Mouse (Mus musculus) hindbrain, embryonic 13.5 days (tissue): ENCODE results near the gene Fuom. TPM values are rescaled to one million over a fixed set of nuclear protein-coding genes. Genes with fewer than 3 reads are reported as not detected.

Experiments used
- ATAC-seq: fragments of 200-750 bp; cut with Nextera tagmentation; 2 replicates; pipeline ENCODE4 v1.8.0; 2017; ENCODE audit warnings: moderate TSS enrichment; ENCODE audit not compliant: low FRiP score
- H3K27ac ChIP-seq: fragments of 300-500 bp; sonication (generic); 2 replicates; pipeline ENCODE4 v1.5.1; 2015; ENCODE audit warnings: inconsistent platforms, mild to moderate bottlenecking, moderate library complexity
- H3K27me3 ChIP-seq: fragments of 300-500 bp; sonication (generic); 2 replicates; pipeline ENCODE4 v1.6.1; 2015; ENCODE audit warnings: mild to moderate bottlenecking, inconsistent platforms
- H3K36me3 ChIP-seq: fragments of 300-500 bp; sonication (generic); 2 replicates; pipeline ENCODE4 v1.6.1; 2015; ENCODE audit warnings: mild to moderate bottlenecking, inconsistent platforms
- H3K4me1 ChIP-seq: fragments of 300-500 bp; sonication (generic); replicated peaks from 2 replicates; pipeline ENCODE4 v1.6.1; 2015; ENCODE audit warnings: inconsistent platforms
- H3K4me2 ChIP-seq: fragments of 300-500 bp; sonication (generic); 2 replicates; pipeline ENCODE4 v1.6.1; 2015; ENCODE audit warnings: inconsistent platforms, mild to moderate bottlenecking, moderate library complexity
- H3K4me3 ChIP-seq: fragments of 300-500 bp; sonication (generic); 2 replicates; pipeline ENCODE4 v1.5.1; 2015; ENCODE audit warnings: mild to moderate bottlenecking, inconsistent platforms
- H3K9ac ChIP-seq: fragments of 300-500 bp; sonication (generic); 2 replicates; pipeline ENCODE4 v1.6.1; 2015; ENCODE audit warnings: mild to moderate bottlenecking, inconsistent platforms
- H3K9me3 ChIP-seq: fragments of 300-500 bp; sonication (generic); 2 replicates; pipeline ENCODE4 v1.6.1; 2016; ENCODE audit warnings: inconsistent platforms
- WGBS: fragments of 180-500 bp; shearing (Covaris S2); methylation state at CpG from one replicate; pipeline ENCODE4 v1.1.7; 2015; 5-methylcytosine and 5-hydroxymethylcytosine counted together
- polyA plus RNA-seq: library from polyadenylated mRNA; unstranded; fragments of >200 nt; fragmentation: Nextera tagmentation; extraction: Ambion mirVana; gene quantifications from 2 replicates; pipeline ENCODE4 v1.2.1, GENCODE M21; 2015

The Fuom gene
- polyA plus RNA-seq, 1 experiment from 2014 or later: 27.9 TPM

DNA sequence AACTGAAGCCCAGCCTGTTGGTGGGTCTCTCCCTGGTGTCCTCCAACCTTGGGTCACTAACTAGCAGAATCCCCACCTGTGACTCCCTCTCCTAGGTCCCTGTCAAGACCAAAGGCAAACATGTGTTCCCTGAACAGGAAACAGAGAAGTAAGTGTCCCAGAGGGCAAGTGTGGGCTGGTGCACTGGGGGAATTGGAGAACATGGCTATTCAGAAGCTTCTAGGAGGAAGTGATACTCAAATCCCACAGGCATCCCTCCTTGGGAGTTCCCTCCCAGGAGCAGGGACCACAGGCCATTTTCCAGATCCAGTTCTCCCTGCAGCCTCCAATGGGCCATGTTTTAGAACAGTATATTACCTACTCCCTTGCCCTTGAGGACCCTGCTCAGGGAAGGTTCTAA lies 6.2 kb downstream of the Fuom start:
- no peaks in the 10 kb centered on the region; the same call in 1 of the 2 replicates for H3K27me3 ChIP-seq
- ATAC-seq: no peak
- H3K4me2 ChIP-seq: no peak overlapping the region
- H3K36me3 ChIP-seq: peaks cover 5% of the 10 kb centered on the region
- no peak overlapping the region for H3K27ac ChIP-seq
- H3K4me3 ChIP-seq: no peak overlapping the region
- H3K9ac ChIP-seq: no peak overlapping the region
- H3K4me1 ChIP-seq: peaks cover under 1% of the 10 kb centered on the region; the same call in 1 of the 2 replicates
- no peaks in the 10 kb centered on the region; the same call in 1 of the 2 replicates for H3K9me3 ChIP-seq

DNA sequence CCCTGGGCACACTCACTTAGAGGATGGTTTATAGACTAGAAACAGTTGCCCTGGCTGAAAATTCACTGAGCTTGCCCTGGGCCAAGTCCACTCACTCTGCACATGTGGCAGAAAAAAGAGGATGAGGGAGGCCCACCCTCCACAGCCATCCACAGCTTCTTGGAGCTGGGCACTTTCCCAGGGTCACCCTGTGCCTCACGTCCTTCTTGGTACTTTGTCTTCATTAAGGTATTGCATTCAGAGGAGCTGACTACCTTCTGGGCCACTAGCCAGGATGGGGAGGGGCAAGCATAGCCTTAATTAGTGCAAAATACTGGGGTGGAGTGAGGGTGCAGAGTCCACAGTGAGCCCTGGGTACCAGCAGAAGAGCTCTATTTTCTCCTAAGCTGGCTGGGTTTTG lies 6.7 kb downstream of the Fuom start:
- H3K4me2 ChIP-seq: no peak overlapping the region
- no peaks in the 10 kb centered on the region; the same call in 1 of the 2 replicates for H3K9me3 ChIP-seq
- WGBS: 53% methylated on average over 1 of the region's 1 CpGs
- 0 out of 2 replicates have a peak, but pooled peaks have one; percentile 24 for ATAC-seq
- H3K4me3 ChIP-seq: no peak overlapping the region
- H3K27me3 ChIP-seq: no peaks in the 10 kb centered on the region
- H3K9ac ChIP-seq: no peak overlapping the region
- H3K27ac ChIP-seq: no peak overlapping the region
- H3K4me1 ChIP-seq: no peaks in the 10 kb centered on the region
- H3K36me3 ChIP-seq: peaks cover 5% of the 10 kb centered on the region

DNA sequence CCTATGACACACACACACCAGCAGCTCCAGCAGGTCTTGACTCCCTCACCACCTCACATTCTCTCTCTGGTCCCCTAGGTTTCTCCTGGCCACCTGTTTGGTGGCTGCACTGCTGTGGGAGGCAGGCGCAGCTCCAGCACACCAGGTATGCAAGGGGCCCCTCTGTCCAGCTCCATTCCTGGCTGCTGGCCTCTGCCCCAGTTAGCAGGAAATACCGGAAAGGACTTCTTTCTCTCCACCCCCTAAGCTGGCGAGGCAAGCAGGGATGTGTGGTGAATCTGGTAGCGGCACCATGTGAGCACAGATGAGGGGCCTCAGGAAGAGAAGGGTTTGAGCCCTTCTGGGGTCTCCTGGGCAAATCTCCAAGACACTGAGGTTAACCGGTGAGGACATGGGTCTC lies 7.3 kb downstream of the Fuom start:
- ATAC-seq: no peak
- H3K27me3 ChIP-seq: no peaks in the 10 kb centered on the region
- H3K27ac ChIP-seq: no peak overlapping the region
- H3K4me1 ChIP-seq: no peaks in the 10 kb centered on the region
- 75% methylated on average over 5 of the region's 5 CpGs for WGBS
- no peak overlapping the region for H3K4me3 ChIP-seq
- H3K9me3 ChIP-seq: no peaks in the 10 kb centered on the region; the same call in 1 of the 2 replicates
- H3K4me2 ChIP-seq: no peak overlapping the region
- H3K9ac ChIP-seq: no peak overlapping the region
- peaks cover 5% of the 10 kb centered on the region for H3K36me3 ChIP-seq

DNA sequence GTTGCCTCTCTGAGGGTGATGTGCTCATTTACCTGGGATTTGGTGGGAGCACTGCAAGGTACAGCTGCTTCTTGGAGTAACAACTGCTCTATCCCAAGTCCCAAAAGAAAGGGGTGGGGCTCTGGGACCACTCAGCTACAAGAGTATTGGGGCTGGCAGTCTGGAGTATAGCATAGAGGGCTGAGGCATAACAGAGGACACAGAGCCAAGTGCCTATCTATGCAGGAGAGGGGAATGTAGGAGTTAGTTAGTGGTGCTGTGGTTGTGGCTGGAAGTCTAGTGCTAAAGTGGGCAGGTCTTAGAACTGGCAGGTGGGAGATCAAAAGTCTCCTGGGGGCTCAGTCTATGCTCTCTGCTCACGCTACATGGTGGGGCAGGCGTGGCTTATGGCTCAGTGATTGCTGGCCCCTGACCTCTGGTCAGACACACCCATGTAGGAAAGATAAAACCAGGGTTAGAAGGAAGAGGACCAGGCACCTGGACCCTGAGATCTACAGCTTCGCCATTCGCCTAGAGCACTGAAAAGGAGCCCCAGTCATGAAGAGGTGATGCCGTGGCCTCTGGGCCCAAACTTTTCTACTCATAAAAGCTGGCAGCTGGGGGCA lies 9.2 kb downstream of the Fuom start, which contains the start of gene Prap1:
Prap1 (plus strand) TSS at position 472 of the 605 bp plus-strand sequence.
- no peak within 1 kb of the TSS for H3K4me2 ChIP-seq
- no peaks in the 10 kb centered on the region for H3K27me3 ChIP-seq
- no peak within 1 kb of the TSS for H3K4me3 ChIP-seq
- H3K4me1 ChIP-seq: no peaks in the 10 kb centered on the region
- peaks cover 4% of the 10 kb centered on the region for H3K36me3 ChIP-seq
- H3K27ac ChIP-seq: no peak within 1 kb of the TSS
- no peaks in the 10 kb centered on the region; the same call in 1 of the 2 replicates for H3K9me3 ChIP-seq
- H3K9ac ChIP-seq: no peak within 1 kb of the TSS
- ATAC-seq: no peak
- WGBS: 81% methylated on average over 5 of the region's 5 CpGs

DNA sequence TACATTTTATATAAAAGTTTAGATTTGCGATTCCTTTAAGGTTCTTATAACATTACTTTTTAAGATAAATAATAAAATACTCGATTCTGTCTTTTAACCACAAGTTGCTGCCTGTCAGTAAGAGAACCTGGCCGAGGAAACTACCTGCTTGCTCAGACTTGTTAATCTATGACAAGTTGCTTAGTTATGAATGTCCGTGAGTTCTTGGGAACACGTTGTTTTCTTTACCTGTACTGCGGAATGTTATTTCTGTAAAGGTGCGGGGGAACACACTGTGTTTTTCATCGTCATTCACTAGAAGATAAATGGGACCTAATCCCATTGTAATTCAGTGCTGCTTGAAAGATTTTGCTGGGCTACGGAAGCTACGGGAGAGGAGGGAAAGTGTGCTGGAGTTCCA lies 11.6 kb downstream of the Fuom start:
- no peak overlapping the region for H3K27ac ChIP-seq
- H3K4me3 ChIP-seq: no peak overlapping the region
- H3K4me1 ChIP-seq: no peaks in the 10 kb centered on the region
- ATAC-seq: no peak
- H3K36me3 ChIP-seq: no peaks in the 10 kb centered on the region
- WGBS: 81% methylated on average over 10 of the region's 10 CpGs
- H3K27me3 ChIP-seq: no peaks in the 10 kb centered on the region
- H3K9me3 ChIP-seq: no peaks in the 10 kb centered on the region; the same call in 1 of the 2 replicates
- no peak overlapping the region for H3K9ac ChIP-seq
- H3K4me2 ChIP-seq: no peak overlapping the region

DNA sequence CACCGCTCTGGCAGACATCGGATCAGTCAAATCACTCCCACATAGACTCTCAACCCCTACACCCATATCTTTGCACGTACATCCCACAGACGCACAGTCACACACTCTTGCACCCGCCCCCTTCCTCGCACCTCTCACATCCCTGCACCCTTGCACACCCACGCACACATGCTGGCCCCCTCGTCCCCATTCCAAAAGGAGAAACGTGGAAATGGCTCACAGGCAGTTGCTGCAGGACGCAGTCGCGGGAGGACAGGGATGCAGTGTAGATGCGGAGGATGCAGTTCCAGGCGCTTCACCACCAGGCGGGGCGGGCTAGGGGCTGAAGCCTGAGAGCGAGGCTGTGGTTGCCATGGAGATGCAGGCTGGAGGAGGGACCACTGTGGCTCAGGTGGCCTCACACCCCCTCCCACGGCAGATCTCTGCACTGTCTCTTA lies 20.0 kb downstream of the Fuom start, which contains the start of gene Caly:
Caly (minus strand) TSS at position 307 of the 437 bp plus-strand sequence.
- Histone ChIP-seq H3K27ac (peak within 1 kb of the TSS; percentile 94), H3K9me3 (no peaks in the 10 kb centered on the region), H3K4me1 (peaks cover 36% of the 10 kb centered on the region), H3K36me3 (no peaks in the 10 kb centered on the region), H3K27me3 (peaks cover 6% of the 10 kb centered on the region), H3K9ac (peak within 1 kb of the TSS; percentile 83), H3K4me2 (peak within 1 kb of the TSS; percentile 79), H3K4me3 (peak within 1 kb of the TSS; percentile 47)
- WGBS: 6% methylated on average over 18 of the region's 18 CpGs
- peak; percentile 90 for ATAC-seq

DNA sequence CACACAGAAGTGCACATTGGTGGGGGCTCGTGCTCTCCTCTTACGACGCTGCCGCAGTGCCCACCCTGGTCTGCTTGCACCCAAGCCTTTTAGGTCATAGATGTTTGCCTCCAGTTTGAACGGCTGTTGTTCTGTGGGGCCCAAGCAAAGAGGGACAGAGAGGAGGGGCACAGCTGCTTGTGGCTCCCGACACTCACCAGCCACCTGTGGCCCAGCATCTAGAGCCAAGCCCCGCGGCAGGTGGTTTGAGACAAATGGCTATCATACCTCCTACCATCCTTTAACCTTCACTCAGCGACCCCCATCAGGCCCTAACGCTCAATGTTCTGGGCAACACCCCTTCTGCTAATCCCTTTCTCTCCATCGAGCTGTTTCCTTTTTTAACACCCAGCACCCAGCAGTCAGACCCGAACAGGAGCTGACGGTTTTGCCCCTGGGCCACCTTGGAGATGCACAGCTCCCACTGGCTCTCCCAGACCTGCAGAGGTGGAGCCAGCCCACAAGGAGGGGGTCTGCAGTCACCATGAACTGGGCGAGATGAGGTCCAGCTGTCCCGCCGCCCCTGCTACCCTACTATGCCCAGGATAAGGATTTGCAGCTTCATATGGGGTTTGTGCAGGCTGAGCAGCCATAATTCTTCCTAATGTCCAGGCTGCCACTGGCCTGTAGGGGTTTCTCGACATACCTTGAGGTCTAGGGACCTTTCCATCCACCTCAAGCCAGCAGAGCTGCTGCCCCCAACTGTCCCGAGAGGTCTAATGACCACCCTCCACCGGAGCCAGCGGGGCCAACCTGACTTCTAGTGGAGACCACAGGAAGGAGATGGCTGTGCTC lies 20.6 kb downstream of the Fuom start:
- H3K9ac ChIP-seq: peak overlapping the region; percentile 83
- peak overlapping the region; percentile 79 for H3K4me2 ChIP-seq
- WGBS: 13% methylated on average over 20 of the region's 20 CpGs
- peak overlapping the region; percentile 94 for H3K27ac ChIP-seq
- H3K27me3 ChIP-seq: peaks cover 6% of the 10 kb centered on the region
- no peaks in the 10 kb centered on the region for H3K36me3 ChIP-seq
- peak; percentile 23 for ATAC-seq
- H3K4me3 ChIP-seq: peak overlapping the region; percentile 47
- peaks cover 36% of the 10 kb centered on the region for H3K4me1 ChIP-seq
- no peaks in the 10 kb centered on the region for H3K9me3 ChIP-seq

DNA sequence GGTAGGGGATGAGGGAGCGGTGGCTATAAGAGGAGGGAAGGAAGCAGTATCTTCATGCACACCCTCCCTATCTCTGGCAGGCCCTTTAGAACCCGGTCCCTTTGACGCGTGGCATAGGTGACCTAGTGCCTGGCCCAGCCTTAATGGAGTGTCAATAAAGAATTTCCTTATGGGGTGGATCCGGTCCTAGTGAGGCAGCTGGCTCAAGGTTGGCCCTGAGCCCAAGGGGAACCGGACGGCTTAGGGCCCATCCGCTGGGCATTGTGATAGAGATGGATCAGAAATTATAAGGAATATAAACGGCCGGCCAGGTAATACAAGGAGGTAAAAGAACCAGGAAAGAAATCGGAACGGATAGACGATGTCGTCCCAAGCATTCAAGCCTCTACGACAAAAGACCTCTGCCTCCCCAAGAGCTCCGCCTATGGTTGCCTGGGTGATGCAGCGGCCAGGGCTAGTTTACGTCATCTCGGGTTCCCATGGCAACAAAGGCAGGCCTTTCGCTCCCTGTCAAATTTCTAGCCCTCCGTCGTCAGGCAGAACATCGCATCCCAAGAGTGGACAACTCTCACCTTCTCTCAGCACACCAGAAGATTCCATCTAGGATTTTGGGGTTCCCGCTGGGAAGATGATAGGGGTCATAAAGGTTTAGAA lies 21.6 kb downstream of the Fuom start:
- peak overlapping the region; percentile 83 for H3K9ac ChIP-seq
- H3K27ac ChIP-seq: peak overlapping the region; percentile 94
- H3K4me2 ChIP-seq: peak overlapping the region; percentile 79
- H3K4me3 ChIP-seq: peak overlapping the region; percentile 47
- H3K9me3 ChIP-seq: no peaks in the 10 kb centered on the region
- H3K4me1 ChIP-seq: peaks cover 36% of the 10 kb centered on the region
- ATAC-seq: peak; percentile 71
- no peaks in the 10 kb centered on the region for H3K36me3 ChIP-seq
- H3K27me3 ChIP-seq: peaks cover 6% of the 10 kb centered on the region
- 2% methylated on average over 24 of the region's 24 CpGs for WGBS

DNA sequence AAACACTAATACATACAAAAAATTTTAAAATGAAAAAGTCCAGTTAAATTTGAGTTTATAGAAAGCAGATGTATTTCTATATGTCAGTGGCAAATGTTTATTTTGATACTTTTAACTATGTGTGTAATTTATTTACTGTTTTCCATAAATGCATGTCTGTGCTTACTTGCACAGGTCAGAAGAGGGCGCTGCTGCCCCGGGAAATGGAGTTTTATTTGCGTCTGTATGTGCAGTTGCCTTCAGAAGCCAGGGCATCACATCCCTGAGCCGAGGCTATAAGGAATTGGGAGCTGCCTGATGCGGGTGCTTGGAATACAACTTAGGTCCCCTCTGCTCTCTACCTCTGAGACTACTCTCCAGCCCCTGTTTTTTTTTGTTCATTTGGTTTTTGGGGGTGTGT lies 23.5 kb downstream of the Fuom start:
- Histone ChIP-seq H3K27me3 (peaks cover 6% of the 10 kb centered on the region), H3K4me1 (peaks cover 36% of the 10 kb centered on the region), H3K9me3 (no peaks in the 10 kb centered on the region), H3K9ac (no peak overlapping the region), H3K4me2 (no peak overlapping the region), H3K36me3 (peaks cover 4% of the 10 kb centered on the region), H3K27ac (peak overlapping the region; percentile 94; the same call in 1 of the 2 replicates), H3K4me3 (no peak overlapping the region)
- no peak for ATAC-seq
- WGBS: 6% methylated on average over 5 of the region's 5 CpGs

DNA sequence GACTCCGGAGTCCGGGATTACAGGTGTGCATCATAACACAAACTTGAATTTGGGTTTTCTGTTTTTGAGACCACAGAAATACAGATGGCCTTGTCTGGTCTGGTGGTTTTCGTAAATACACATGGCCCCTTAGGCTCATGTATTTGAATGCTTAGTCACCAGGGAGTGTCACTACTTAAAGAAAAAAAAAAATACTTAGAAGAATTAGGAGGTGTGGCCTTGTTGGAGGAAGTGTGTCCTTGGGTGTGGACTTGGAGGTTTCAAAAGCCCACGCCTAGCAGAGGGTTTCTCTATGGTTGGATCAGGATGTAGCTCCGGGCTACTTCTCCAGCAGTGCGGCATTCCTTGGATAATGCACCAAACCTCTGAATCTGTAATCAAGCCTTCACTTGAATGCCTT lies 24.5 kb downstream of the Fuom start:
- Histone ChIP-seq H3K4me2 (no peak overlapping the region), H3K9ac (peak overlapping the region; percentile 19; the same call in 1 of the 2 replicates), H3K36me3 (peaks cover 14% of the 10 kb centered on the region), H3K4me1 (peaks cover 32% of the 10 kb centered on the region), H3K9me3 (no peaks in the 10 kb centered on the region), H3K27me3 (peaks cover 10% of the 10 kb centered on the region), H3K27ac (no peak overlapping the region), H3K4me3 (no peak overlapping the region)
- ATAC-seq: no peak
- WGBS: 82% methylated on average over 6 of the region's 6 CpGs

DNA sequence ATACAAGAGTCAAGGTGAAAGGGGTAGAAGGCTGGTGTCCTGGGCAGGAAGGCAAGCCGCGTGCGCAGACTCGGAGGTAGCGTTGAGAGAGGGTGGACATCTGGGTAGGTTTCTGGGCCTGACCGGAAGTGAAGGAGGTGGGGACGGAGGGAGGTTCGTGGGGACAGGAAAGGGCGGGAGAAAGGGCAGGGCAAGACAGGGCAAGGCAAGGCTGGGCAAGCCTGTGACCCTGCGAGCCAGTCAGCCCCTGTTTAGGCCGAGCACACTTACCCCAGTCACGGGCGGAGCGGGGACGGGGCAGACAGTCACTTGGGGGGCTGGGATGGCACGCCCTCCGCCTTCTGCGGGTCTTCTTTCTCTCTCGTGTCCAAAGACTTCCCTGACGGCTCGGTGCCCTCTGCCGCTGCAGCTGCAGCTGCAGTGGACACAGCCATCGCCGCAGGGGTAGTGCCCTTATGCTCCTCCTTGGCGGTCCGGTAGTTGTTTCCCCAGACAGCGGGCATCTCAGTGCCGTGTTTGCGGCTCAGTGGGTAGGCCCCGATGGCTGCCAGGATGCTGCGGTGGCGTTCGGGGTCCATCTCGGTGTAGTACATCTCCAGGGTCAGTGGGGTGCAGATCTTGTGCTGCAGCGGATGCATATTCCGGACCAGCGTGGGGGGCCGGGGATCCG lies 32.1 kb downstream of the Fuom start:
- Histone ChIP-seq H3K4me3 (peak overlapping the region; percentile 17; the same call in 1 of the 2 replicates), H3K9ac (peak overlapping the region; percentile 26; the same call in 1 of the 2 replicates), H3K36me3 (peaks cover 43% of the 10 kb centered on the region), H3K4me1 (no peaks in the 10 kb centered on the region), H3K9me3 (no peaks in the 10 kb centered on the region), H3K27ac (no peak overlapping the region), H3K27me3 (peaks cover 44% of the 10 kb centered on the region), H3K4me2 (peak overlapping the region; percentile 38)
- 40% methylated on average over 39 of the region's 39 CpGs for WGBS
- no peak for ATAC-seq
